Mouse (Mus musculus) midbrain, postnatal 0 days (tissue): ENCODE results near the gene Rnase9. TPM values are rescaled to one million over a fixed set of nuclear protein-coding genes. Genes with fewer than 3 reads are reported as not detected.

ENCODE experiments used
- ATAC-seq: fragments of 200-750 bp; cut with Nextera tagmentation; 2 replicates; pipeline ENCODE4 v1.8.0; 2017; ENCODE audit warnings: moderate number of reproducible peaks, mild to moderate bottlenecking, moderate TSS enrichment, moderate library complexity; ENCODE audit not compliant: low FRiP score
- DNase-seq: peaks from one replicate; pipeline ENCODE4 v3.0.0-alpha.2; 2015; ENCODE audit warnings: low spot score
- H3K27ac ChIP-seq: fragments of 300-500 bp; sonication (generic); 2 replicates; pipeline ENCODE4 v1.5.1; 2014; ENCODE audit warnings: low read depth, mild to moderate bottlenecking, low read length, mixed read lengths
- H3K27me3 ChIP-seq: fragments of 300-500 bp; sonication (generic); 2 replicates; pipeline ENCODE4 v1.6.1; 2014; ENCODE audit warnings: low read length, control low read depth, mixed read lengths; ENCODE audit not compliant: insufficient read depth
- H3K36me3 ChIP-seq: fragments of 300-500 bp; sonication (generic); 2 replicates; pipeline ENCODE4 v1.6.1; 2014; ENCODE audit warnings: low read length, control low read depth, mixed read lengths; ENCODE audit not compliant: insufficient read depth
- H3K4me1 ChIP-seq: fragments of 300-500 bp; sonication (generic); 2 replicates; pipeline ENCODE4 v1.6.1; 2014; ENCODE audit warnings: mild to moderate bottlenecking, control low read depth, antibody characterized with exemption, low read length, mixed read lengths; ENCODE audit not compliant: insufficient read depth
- H3K4me2 ChIP-seq: fragments of 300-500 bp; sonication (generic); 2 replicates; pipeline ENCODE4 v1.6.1; 2014; ENCODE audit warnings: low read depth, mild to moderate bottlenecking, low read length, mixed read lengths; ENCODE audit not compliant: poor library complexity, severe bottlenecking
- H3K4me3 ChIP-seq: fragments of 300-500 bp; sonication (generic); 2 replicates; pipeline ENCODE4 v1.5.1; 2014; ENCODE audit warnings: low read depth, mild to moderate bottlenecking, low read length, moderate library complexity
- H3K9ac ChIP-seq: fragments of 300-500 bp; sonication (generic); replicated peaks from 2 replicates; pipeline ENCODE4 v1.6.1; 2014; ENCODE audit warnings: mild to moderate bottlenecking, low read length, moderate library complexity, mixed read lengths; ENCODE audit not compliant: poor library complexity, severe bottlenecking
- H3K9me3 ChIP-seq: fragments of 300-500 bp; sonication (generic); 2 replicates; pipeline ENCODE4 v1.6.1; 2016; ENCODE audit warnings: low read length, control low read depth
- CTCF ChIP-seq: IDR thresholded peaks from 2 replicates; pipeline ENCODE4 v1.5.1; 2016; ENCODE audit warnings: antibody characterized with exemption, mild to moderate bottlenecking
- WGBS: fragments of 180-500 bp; shearing (Covaris S2); extraction: QIAGEN DNeasy Blood & Tissue Kit; methylation state at CpG from one replicate; pipeline ENCODE4 v1.1.7; 2014; 5-methylcytosine and 5-hydroxymethylcytosine counted together
- polyA plus RNA-seq: library from polyadenylated mRNA; unstranded; fragments of >200 nt; fragmentation: Nextera tagmentation; extraction: Ambion mirVana; gene quantifications from 2 replicates; pipeline ENCODE4 v1.2.1, GENCODE M21; 2015
- total RNA-seq: library from RNA; depleted of rRNA; stranded (reverse); fragments of >200 nt; gene quantifications from 2 replicates; pipeline ENCODE4 v1.2.3, GENCODE M21; 2014

Rnase9 gene
- total and polyA plus RNA-seq, 2 experiments from 2014 or later, result not detected

DNA sequence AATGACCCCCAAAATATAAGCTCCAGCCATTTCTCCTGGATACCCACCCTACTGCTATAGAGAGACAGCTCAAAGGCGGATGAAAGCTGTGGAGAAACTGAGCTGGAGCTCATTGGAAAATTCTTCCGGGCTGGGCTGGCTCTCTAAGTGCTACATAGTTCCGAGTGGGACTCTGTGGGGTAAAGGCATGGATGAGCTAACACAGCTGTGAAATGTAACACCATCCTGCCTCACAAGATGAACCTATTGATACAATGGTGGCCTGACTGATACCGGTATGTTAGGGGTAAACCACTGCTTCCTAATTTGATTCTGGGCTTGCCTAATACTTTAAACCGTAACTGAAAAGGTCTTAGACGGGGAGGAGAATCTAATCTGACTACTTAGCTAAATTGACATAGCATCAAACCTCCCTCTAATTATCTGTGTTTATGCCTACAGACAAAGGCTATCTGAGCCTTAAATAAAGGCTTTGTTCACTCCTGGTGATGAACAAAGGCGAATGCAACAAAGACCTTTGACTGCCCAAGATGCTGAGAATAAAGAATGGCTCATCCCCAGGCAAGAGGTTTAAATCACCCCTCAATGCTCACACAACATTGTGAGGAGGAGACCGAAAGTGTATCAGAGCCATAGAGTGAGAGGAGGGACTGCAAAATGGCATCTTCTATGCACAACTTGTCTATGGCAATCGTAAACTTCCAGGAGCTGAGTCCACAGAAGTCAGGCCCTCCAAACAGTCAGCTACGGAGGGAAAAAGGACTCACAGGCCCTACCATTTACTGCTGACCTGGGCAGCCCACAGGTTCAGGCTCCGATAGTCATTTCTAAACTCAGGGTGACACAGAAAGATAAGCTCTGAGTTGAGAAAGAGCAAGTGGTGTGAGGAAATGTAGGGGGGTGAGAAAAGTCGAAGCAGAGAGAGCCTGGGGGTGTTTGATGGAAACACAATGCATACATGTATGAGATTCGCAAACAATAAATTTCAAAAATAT lies 12.9 kb upstream of the Rnase9 start:
- H3K36me3 ChIP-seq, result no peaks in the 10 kb centered on the region
- no peaks in the 10 kb centered on the region for H3K27me3 ChIP-seq
- no peaks in the 10 kb centered on the region for H3K4me1 ChIP-seq
- no peak for TF ChIP-seq CTCF
- H3K9ac ChIP-seq, result no peak overlapping the region
- DNase-seq, result no peak
- H3K4me3 ChIP-seq, result no peak overlapping the region
- no peak overlapping the region for H3K4me2 ChIP-seq
- ATAC-seq, result no peak
- no peak overlapping the region for H3K27ac ChIP-seq
- 31% methylated on average over 13 of the region's 13 CpGs for WGBS
- no peaks in the 10 kb centered on the region for H3K9me3 ChIP-seq

- no peaks in the 10 kb centered on the region for H3K36me3 ChIP-seq
- H3K27ac ChIP-seq, result no peak overlapping the region
- WGBS, result 53% methylated on average over 5 of the region's 5 CpGs
- no peak overlapping the region for H3K4me3 ChIP-seq
- ATAC-seq (no peak), DNase-seq (no peak)
- H3K4me1 ChIP-seq, result no peaks in the 10 kb centered on the region
- H3K4me2 ChIP-seq, result no peak overlapping the region
- no peak for TF ChIP-seq CTCF
- no peaks in the 10 kb centered on the region for H3K27me3 ChIP-seq
- no peaks in the 10 kb centered on the region for H3K9me3 ChIP-seq
- H3K9ac ChIP-seq, result no peak overlapping the region
Measured at GRCm38 (mm10) chr14:51053176-51053575, 11.5 kb upstream of the Rnase9 start.

DNA sequence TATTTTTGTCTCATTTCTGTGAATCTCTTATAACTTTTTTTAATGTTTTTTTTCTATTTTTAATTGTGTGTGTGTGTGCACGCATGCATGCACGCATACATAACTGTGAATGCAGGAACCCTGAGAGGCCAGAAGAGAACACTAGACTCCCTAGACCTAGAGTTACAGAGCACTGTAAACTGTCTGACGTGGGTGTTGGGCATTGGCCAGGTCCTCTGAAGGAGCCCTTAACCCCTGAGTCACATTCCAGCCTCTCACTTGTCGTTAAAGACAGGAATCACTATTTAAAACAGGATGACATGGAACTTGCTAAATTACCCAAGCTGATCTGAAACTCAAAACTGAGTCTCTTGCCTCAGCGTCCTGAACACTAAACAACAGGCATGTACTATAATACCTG lies 10.3 kb upstream of the Rnase9 start:
- WGBS, result 72% methylated on average over 5 of the region's 5 CpGs
- H3K27ac ChIP-seq, result no peak overlapping the region
- H3K4me2 ChIP-seq, result no peak overlapping the region
- H3K9ac ChIP-seq, result no peak overlapping the region
- H3K4me1 ChIP-seq, result no peaks in the 10 kb centered on the region
- no peaks in the 10 kb centered on the region for H3K36me3 ChIP-seq
- TF ChIP-seq CTCF, result no peak
- DNase-seq, result no peak
- no peak overlapping the region for H3K4me3 ChIP-seq
- H3K27me3 ChIP-seq, result no peaks in the 10 kb centered on the region
- ATAC-seq, result no peak
- H3K9me3 ChIP-seq, result no peaks in the 10 kb centered on the region

- H3K4me2 ChIP-seq, result no peak within 1 kb of the TSS
- no peak within 1 kb of the TSS for H3K27ac ChIP-seq
- ATAC-seq (no peak), DNase-seq (no peak)
- H3K27me3 ChIP-seq, result no peaks in the 10 kb centered on the region
- H3K4me3 ChIP-seq, result no peak within 1 kb of the TSS
- no peak within 1 kb of the TSS for H3K9ac ChIP-seq
- WGBS, result 82% methylated on average over 2 of the region's 2 CpGs
- no peaks in the 10 kb centered on the region for H3K36me3 ChIP-seq
- H3K4me1 ChIP-seq, result no peaks in the 10 kb centered on the region
- TF ChIP-seq CTCF, result no peak
- H3K9me3 ChIP-seq, result no peaks in the 10 kb centered on the region
Measured at GRCm38 (mm10) chr14:51050063-51050462, 8.4 kb upstream of the Rnase9 start, which contains the start of gene Rnase11. Gene Rnase11 (minus strand): TSS chr14:51050163.

DNA sequence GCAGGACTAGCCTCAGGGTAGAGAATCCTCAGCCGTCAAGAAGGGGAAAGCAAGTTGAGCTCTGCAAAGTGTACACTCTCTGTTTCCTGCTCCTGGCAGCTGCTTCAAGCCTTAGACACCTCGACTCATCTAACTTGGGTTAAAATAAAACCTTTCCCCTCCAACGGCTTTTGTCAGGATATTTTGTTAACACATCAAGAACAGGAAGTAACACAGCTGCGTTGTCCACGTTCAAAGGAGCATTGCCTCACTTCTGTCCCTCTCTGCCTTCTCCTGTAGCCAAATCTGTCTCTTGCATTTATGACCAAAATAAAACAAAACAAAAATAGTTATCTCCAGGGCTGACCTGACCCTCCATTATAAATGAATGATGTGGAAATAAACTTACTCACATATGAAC lies 6.2 kb upstream of the Rnase9 start:
- TF ChIP-seq CTCF, result no peak
- no peaks in the 10 kb centered on the region for H3K27me3 ChIP-seq
- no peak for DNase-seq
- H3K4me3 ChIP-seq, result no peak overlapping the region
- no peak overlapping the region for H3K4me2 ChIP-seq
- no peaks in the 10 kb centered on the region for H3K36me3 ChIP-seq
- no peaks in the 10 kb centered on the region for H3K4me1 ChIP-seq
- no peak overlapping the region for H3K27ac ChIP-seq
- no peak for ATAC-seq
- 70% methylated on average over 5 of the region's 5 CpGs for WGBS
- H3K9ac ChIP-seq, result no peak overlapping the region
- no peaks in the 10 kb centered on the region for H3K9me3 ChIP-seq

GRCm38 (mm10) chr14:51036214-51036613 lies 5.5 kb downstream of the Rnase9 start:
- 57% methylated on average over 4 of the region's 4 CpGs for WGBS
- H3K36me3 ChIP-seq, result no peaks in the 10 kb centered on the region
- H3K9ac ChIP-seq, result no peak overlapping the region
- no peak for TF ChIP-seq CTCF
- no peak overlapping the region for H3K4me2 ChIP-seq
- ATAC-seq, result no peak
- no peak overlapping the region for H3K4me3 ChIP-seq
- no peak for DNase-seq
- H3K9me3 ChIP-seq, result no peaks in the 10 kb centered on the region
- H3K4me1 ChIP-seq, result no peaks in the 10 kb centered on the region
- no peak overlapping the region for H3K27ac ChIP-seq
- H3K27me3 ChIP-seq, result no peaks in the 10 kb centered on the region
